Mouse (Mus musculus): ENCODE measurements around the gene Slc43a2.

The Slc43a2 gene

GRCm38 (mm10) chr11:75610021-75610420 lies 78.5 kb downstream of the Slc43a2 start:
- no peak for DNase-seq (ENCODE audit: low spot score)

GRCm38 (mm10) chr11:75614769-75615168 lies 83.3 kb downstream of the Slc43a2 start:
- DNase-seq (ENCODE audit: low spot score) = no peak

DNA sequence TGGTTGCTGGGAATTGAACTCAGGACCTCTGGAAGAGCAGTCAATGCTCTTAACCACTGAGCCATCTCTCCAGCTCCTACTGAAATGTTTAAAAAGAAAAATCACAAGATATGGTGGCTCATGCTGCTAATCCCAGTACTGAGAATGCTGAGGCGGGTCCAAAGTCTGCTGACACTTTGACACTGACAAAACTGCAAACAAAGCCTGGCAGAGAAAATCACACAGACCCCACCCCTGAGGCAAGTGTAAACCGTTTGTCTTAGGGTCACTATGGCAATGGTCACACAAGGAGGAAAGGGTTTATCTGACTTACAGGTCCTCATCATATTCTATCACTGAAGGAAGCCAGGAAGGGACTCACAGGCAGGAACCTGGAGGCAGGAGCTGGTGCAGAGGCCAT lies 84.1 kb downstream of the Slc43a2 start:
- no peak for DNase-seq (ENCODE audit: low spot score)

GRCm38 (mm10) chr11:75619133-75619532 lies 87.6 kb downstream of the Slc43a2 start:
- DNase-seq (ENCODE audit: low spot score) = no peak

DNA sequence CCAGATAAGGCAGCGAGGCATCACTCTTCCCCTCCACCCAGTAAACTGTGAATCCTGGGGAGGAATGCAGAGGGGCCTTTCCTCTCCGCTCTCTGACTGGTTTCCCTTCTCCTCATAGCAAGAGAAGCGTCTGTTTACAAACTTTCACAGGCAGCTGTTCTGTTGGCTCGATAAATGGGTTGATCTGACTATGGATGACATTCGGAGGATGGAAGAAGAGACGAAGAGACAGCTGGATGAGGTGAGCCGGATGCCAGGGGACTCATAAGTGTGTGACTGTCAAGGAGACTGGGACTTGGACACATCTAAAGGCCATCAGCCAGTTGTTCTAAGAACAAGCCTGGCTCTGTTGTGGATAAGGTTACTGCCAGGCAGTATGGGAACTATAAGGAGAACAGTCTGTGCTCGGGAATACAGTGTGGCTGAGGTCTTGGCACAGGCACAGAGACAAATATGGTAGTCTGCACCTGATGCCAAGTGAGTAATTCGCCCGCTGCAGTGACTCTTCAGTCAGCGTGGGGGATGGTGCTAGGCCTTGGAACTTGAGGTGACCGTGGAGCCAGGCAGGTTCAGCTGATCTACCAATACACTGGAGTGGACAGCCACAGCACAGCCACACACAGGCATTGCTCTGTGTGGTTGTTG lies 88.8 kb downstream of the Slc43a2 start:
- DNase-seq (ENCODE audit: low spot score) = peak; percentile 48

DNA sequence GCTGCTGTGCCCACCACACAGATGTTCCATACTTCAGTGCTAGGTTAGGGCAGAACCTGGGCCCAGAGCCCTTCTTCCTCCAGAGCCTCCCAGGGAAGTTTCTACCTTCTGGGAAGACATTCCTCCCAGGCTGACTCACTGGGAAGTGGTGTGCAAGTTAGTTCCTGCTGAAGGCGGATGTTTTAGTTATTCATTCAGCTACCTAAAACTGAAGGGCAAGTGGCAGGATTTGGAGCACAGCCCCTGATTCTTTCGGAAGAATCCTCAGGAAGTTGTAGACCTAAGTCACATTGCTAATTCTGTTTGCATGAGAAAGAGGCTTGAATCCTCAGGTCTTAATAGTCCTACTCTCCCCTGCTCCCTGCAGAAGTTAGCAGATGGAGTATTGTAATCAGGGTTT lies 89.9 kb downstream of the Slc43a2 start:
- no peak for DNase-seq (ENCODE audit: low spot score)

GRCm38 (mm10) chr11:75622588-75623329 lies 91.3 kb downstream of the Slc43a2 start:
- no peak for DNase-seq (ENCODE audit: low spot score)

- no peak for DNase-seq (ENCODE audit: low spot score)
These were observed 92.6 kb downstream of the Slc43a2 start for GRCm38 (mm10) chr11:75624102-75624554.

DNA sequence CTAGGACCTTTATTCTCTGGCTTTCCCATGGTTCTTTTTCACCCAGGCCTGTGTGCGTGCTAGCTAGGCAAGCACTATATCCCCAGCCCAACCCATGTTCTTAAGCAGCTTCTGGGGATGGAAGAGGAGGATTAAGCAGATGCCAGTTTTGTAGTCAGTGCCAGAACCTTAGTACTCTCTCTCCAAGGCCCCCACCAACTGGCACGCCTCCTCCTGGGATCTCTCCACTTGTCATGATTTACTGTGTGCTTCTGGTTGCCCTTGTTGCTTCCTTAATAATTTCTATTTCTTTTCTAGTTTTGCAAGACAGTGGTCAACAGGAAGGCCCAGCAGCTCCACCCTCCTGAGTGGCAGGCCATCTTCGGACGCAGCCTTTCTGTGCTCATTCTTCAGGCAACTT lies 94.3 kb downstream of the Slc43a2 start:
- no peak for DNase-seq (ENCODE audit: low spot score)

Measured in MN1 (cell line).